Mouse (Mus musculus) cortical plate, adult 2 months (tissue): ENCODE data around the gene Neurl1a.

Source experiments
- CTCF ChIP-seq: fragments of 200-500 bp; IDR thresholded peaks from 2 replicates; pipeline ENCODE4 v1.5.1; 2011; ENCODE audit warnings: mild to moderate bottlenecking, control low read depth, low read length; ENCODE audit not compliant: insufficient read depth; ENCODE audit errors: extremely low read depth
- POLR2A ChIP-seq: fragments of 200-500 bp; IDR thresholded peaks from 2 replicates; pipeline ENCODE4 v1.6.1; 2011; ENCODE audit warnings: mild to moderate bottlenecking, low read length, control low read depth; ENCODE audit not compliant: insufficient read depth; ENCODE audit errors: extremely low read depth

GRCm38 (mm10) chr19:47128835-47129234 lies 49.8 kb upstream of the Neurl1a start:
- no peak for TF ChIP-seq POLR2A
- no peak for TF ChIP-seq CTCF
